Mouse (Mus musculus) megakaryocyte, embryonic 14.5 days (primary cell): ENCODE results near the gene Ubb.

ENCODE experiments used
- FLI1 ChIP-seq: IDR thresholded peaks from 2 replicates; pipeline ENCODE4 v1.6.1; 2012; ENCODE audit warnings: low read length, inconsistent platforms, mixed read lengths
- GATA1 ChIP-seq: IDR thresholded peaks from 3 replicates; pipeline ENCODE4 v1.6.1; 2012; ENCODE audit warnings: mixed read lengths, low read length, inconsistent platforms, borderline replicate concordance

- TF ChIP-seq GATA1 = no peak
- TF ChIP-seq FLI1 = no peak
Observed at GRCm38 (mm10) chr11:62537590-62537989, 13.4 kb upstream of the Ubb start.
